Mouse (Mus musculus) G1E (cell line): Measurements from ENCODE around the gene Gpr137b.
"Not testable (repeated sequence)": the region's sequence is repeated elsewhere in the genome, so short reads cannot be mapped to it uniquely, and the experiment has no call there.

Experiments
- CTCF ChIP-seq: IDR thresholded peaks from 2 replicates; pipeline ENCODE4 v1.5.1; 2012; ENCODE audit warnings: low read depth, low read length, inconsistent platforms, mixed read lengths
- TAL1 ChIP-seq: conservative IDR thresholded peaks from 2 replicates; pipeline ENCODE4 v1.6.1; 2012; ENCODE audit warnings: low read depth, low read length, inconsistent platforms, mixed read lengths

DNA sequence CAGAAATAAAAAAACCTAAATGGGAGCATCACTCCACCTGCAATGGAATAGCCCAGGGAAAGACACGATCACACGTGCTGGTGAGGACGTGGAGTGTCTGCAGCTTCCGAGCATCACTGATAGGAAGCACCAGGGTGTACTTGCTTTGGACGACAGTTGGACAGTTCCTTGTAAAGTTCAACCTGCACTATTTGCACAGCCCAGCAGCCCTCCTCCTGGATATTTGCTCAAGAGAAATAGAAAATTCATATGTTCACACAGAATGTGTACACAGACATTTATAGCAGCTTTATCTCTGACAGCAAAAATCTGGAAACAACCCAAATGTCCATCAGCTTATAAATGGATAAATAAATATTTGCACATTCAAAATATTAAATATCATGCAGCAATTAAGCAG lies 29.5 kb upstream of the Gpr137b start:
- TF ChIP-seq CTCF, TAL1: not testable (repeated sequence)
